In the genomic region with DNA sequence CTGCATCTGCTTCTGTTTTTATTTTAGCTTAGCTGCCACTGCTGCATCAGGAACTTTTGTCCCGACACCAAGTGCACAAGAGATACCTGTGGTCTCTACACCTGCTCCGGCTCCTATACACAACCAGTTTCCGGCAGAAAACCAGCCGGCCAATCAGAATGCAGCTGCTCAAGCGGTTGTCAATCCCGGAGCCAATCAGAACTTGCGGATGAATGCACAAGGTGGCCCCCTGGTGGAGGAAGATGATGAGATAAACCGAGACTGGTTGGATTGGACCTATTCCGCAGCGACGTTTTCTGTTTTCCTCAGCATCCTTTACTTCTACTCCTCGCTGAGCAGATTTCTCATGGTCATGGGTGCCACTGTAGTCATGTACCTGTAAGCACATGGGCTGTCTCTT, we compare ENCODE assay signal across 9 mouse cellular contexts. TPM values are rescaled to one million over a fixed set of nuclear protein-coding genes. Genes with fewer than 3 reads are reported as not detected.
DNase-seq lines count a peak whose midpoint lies in the region; ATAC-seq and TF ChIP-seq lines count a peak whose summit lies in the region.
"Had no signal": no experiment of that assay in that cellular context is flagged by ENCODE, and none has a peak within 500 bp of the region (broad histone marks: within the 10 kb centered on the region; RNA-seq: fewer than 3 reads in every experiment).

No protein-coding gene starts in this region.

- H3K27ac ChIP-seq in hindbrain, embryonic 11.5 days (ENCODE audit: low read depth, low read length) = no peak overlapping the region
- H3K27ac ChIP-seq in hindbrain, embryonic 14.5 days = no peak overlapping the region
- peak overlapping the region; percentile 25; the same call in 1 of the 2 replicates for H3K27ac ChIP-seq in heart, embryonic 12.5 days (ENCODE audit: poor library complexity, severe bottlenecking)
- no peak overlapping the region for H3K27ac ChIP-seq in liver, embryonic 14.5 days
- H3K27ac ChIP-seq: lung, embryonic 15.5 days had no signal

- no peak overlapping the region for H3K9ac ChIP-seq in hindbrain, embryonic 11.5 days (ENCODE audit: low read depth, low read length)
- no peak overlapping the region for H3K9ac ChIP-seq in hindbrain, embryonic 14.5 days
- no peak overlapping the region for H3K9ac ChIP-seq in heart, embryonic 12.5 days
- no peak overlapping the region for H3K9ac ChIP-seq in liver, embryonic 14.5 days (replicated peaks)
- H3K9ac ChIP-seq: lung, embryonic 15.5 days had no signal

- H3K27me3 ChIP-seq in hindbrain, embryonic 11.5 days (ENCODE audit: control insufficient read depth, insufficient read depth, low read length) = no peaks in the 10 kb centered on the region
- no peaks in the 10 kb centered on the region for H3K27me3 ChIP-seq in hindbrain, embryonic 14.5 days (ENCODE audit: control insufficient read depth, insufficient read depth, low read length)
- H3K27me3 ChIP-seq in heart, embryonic 12.5 days (replicated peaks) = no peaks in the 10 kb centered on the region
- H3K27me3 ChIP-seq in liver, embryonic 14.5 days (ENCODE audit: control insufficient read depth, insufficient read depth, low read length) = no peaks in the 10 kb centered on the region
- H3K27me3 ChIP-seq: lung, embryonic 15.5 days had no signal

- no peak overlapping the region for H3K4me2 ChIP-seq in hindbrain, embryonic 11.5 days (replicated peaks; ENCODE audit: low read depth, low read length)
- H3K4me2 ChIP-seq in hindbrain, embryonic 14.5 days (replicated peaks) = no peak overlapping the region
- no peak overlapping the region for H3K4me2 ChIP-seq in heart, embryonic 12.5 days
- no peak overlapping the region for H3K4me2 ChIP-seq in liver, embryonic 14.5 days (ENCODE audit: low read depth)
- H3K4me2 ChIP-seq: lung, embryonic 15.5 days had no signal

- whole genome bisulfite sequencing in hindbrain, embryonic 11.5 days = 84% methylated on average over 12 of the region's 12 CpGs
- 81% methylated on average over 12 of the region's 12 CpGs for WGBS in hindbrain, embryonic 14.5 days
- WGBS in heart, embryonic 12.5 days = 80% methylated on average over 12 of the region's 12 CpGs
- WGBS in liver, embryonic 14.5 days (ENCODE audit: insufficient replicate concordance) = 87% methylated on average over 12 of the region's 12 CpGs

- H3K4me3 ChIP-seq in hindbrain, embryonic 11.5 days (ENCODE audit: low read depth, low read length) = no peak overlapping the region
- no peak overlapping the region for H3K4me3 ChIP-seq in hindbrain, embryonic 14.5 days (replicated peaks; ENCODE audit: low read length)
- no peak overlapping the region for H3K4me3 ChIP-seq in heart, embryonic 12.5 days
- no peak overlapping the region for H3K4me3 ChIP-seq in liver, embryonic 14.5 days (ENCODE audit: insufficient read depth in 1 of 2, low read depth in 2 of 2, low read length in 2 of 2)
- H3K4me3 ChIP-seq: lung, embryonic 15.5 days had no signal

- H3K4me1 ChIP-seq in hindbrain, embryonic 11.5 days (replicated peaks; ENCODE audit: control insufficient read depth, insufficient read depth, low read length) = peaks cover 4% of the 10 kb centered on the region; the same call in 1 of the 2 replicates
- peaks cover 10% of the 10 kb centered on the region for H3K4me1 ChIP-seq in hindbrain, embryonic 14.5 days (replicated peaks; ENCODE audit: control insufficient read depth, insufficient read depth, low read length)
- peaks cover 23% of the 10 kb centered on the region for H3K4me1 ChIP-seq in heart, embryonic 12.5 days (replicated peaks)
- H3K4me1 ChIP-seq in liver, embryonic 14.5 days (replicated peaks; ENCODE audit: control insufficient read depth in 2 of 2, insufficient read depth in 2 of 2, low read length in 1 of 2) = peaks cover 7 to 8% of the 10 kb centered on the region in 2 experiments; a peak in 3 of 4 replicates

- no peaks in the 10 kb centered on the region for H3K9me3 ChIP-seq in hindbrain, embryonic 11.5 days (ENCODE audit: control insufficient read depth, low read length)
- no peaks in the 10 kb centered on the region for H3K9me3 ChIP-seq in hindbrain, embryonic 14.5 days (ENCODE audit: control insufficient read depth, low read length)
- H3K9me3 ChIP-seq in heart, embryonic 12.5 days (replicated peaks) = no peaks in the 10 kb centered on the region
- no peaks in the 10 kb centered on the region for H3K9me3 ChIP-seq in liver, embryonic 14.5 days (ENCODE audit: control insufficient read depth, low read length)
- H3K9me3 ChIP-seq: lung, embryonic 15.5 days had no signal

- H3K36me3 ChIP-seq in hindbrain, embryonic 11.5 days (ENCODE audit: control insufficient read depth, insufficient read depth, low read length) = peaks cover 19% of the 10 kb centered on the region
- peaks cover 71% of the 10 kb centered on the region for H3K36me3 ChIP-seq in hindbrain, embryonic 14.5 days (replicated peaks; ENCODE audit: control insufficient read depth, insufficient read depth)
- H3K36me3 ChIP-seq in heart, embryonic 12.5 days = peaks cover 70% of the 10 kb centered on the region
- H3K36me3 ChIP-seq in liver, embryonic 14.5 days (replicated peaks; ENCODE audit: control insufficient read depth, insufficient read depth, low read depth) = peaks cover 82% of the 10 kb centered on the region

- ATAC-seq in hindbrain, embryonic 11.5 days (ENCODE audit: low FRiP score) = no peak
- no peak for ATAC-seq in hindbrain, embryonic 14.5 days (ENCODE audit: low FRiP score)
- ATAC-seq in heart, embryonic 12.5 days (ENCODE audit: insufficient number of reproducible peaks, low FRiP score) = no peak
- ATAC-seq in liver, embryonic 14.5 days (ENCODE audit: insufficient read depth) = no peak

- no peak for TF ChIP-seq EP300 in liver, embryonic 14.5 days (IDR thresholded peaks at IDR 0.05; ENCODE audit: low read depth)

- TF ChIP-seq CTCF in liver, embryonic 14.5 days (IDR thresholded peaks at IDR 0.05; ENCODE audit: low read depth) = peak; percentile 71

- peak; percentile 54 for DNase-seq in hindbrain, embryonic 11.5 days (ENCODE audit: low spot score)
- DNase-seq in hindbrain, embryonic 14.5 days (ENCODE audit: low spot score) = no peak
- DNase-seq in thymus, postnatal 0 days (ENCODE audit: low spot score) = peak; percentile 36
- DNase-seq in thymus, postnatal 25 days = no peak
- peak; percentile 24 for DNase-seq in cerebellum, adult 9-11 months
- DNase-seq in liver, embryonic 14.5 days (ENCODE audit: low read depth in 3 of 3, low spot score in 3 of 3) = no peak
- DNase-seq in thymus, postnatal 36 days = peak; percentile 33 to 37

RNA-seq across cellular contexts. Expression of a gene that starts 5.9 kb away (rescaled TPM):
- 60.8 and 61.0 TPM in 2 replicates for polyA plus RNA-seq in hindbrain, embryonic 11.5 days (2014; fragmentation: Nextera tagmentation; extraction: Ambion mirVana)
- polyA plus RNA-seq in hindbrain, embryonic 14.5 days (2014; fragmentation: Nextera tagmentation; extraction: Ambion mirVana) = 66.6 and 79.8 TPM in 2 replicates
- polyA plus RNA-seq in thymus, postnatal 0 days (2015; fragmentation: Nextera tagmentation; extraction: Ambion mirVana) = 78.9 and 83.6 TPM in 2 replicates
- 73.1 and 74.9 TPM in 2 replicates for polyA plus RNA-seq in heart, embryonic 12.5 days (2016; fragmentation: Nextera tagmentation; extraction: Ambion mirVana)
- polyA plus RNA-seq in liver, embryonic 14.5 days (2012; rRNA removed) = 41.8 and 46.7 TPM in 2 replicates
- 83.2 and 86.5 TPM in 2 replicates for polyA plus RNA-seq in liver, embryonic 14.5 days (2014; fragmentation: Nextera tagmentation; extraction: Ambion mirVana)

RNA-seq across cellular contexts. Expression of a gene that starts 42.0 kb away (rescaled TPM):
- polyA plus RNA-seq in hindbrain, embryonic 11.5 days (2014; fragmentation: Nextera tagmentation; extraction: Ambion mirVana) = 0.23 TPM in 1 of 2 replicates, not detected in the other
- 0.22 and 0.31 TPM in 2 replicates for polyA plus RNA-seq in hindbrain, embryonic 14.5 days (2014; fragmentation: Nextera tagmentation; extraction: Ambion mirVana)
- 5.0 and 6.2 TPM in 2 replicates for polyA plus RNA-seq in thymus, postnatal 0 days (2015; fragmentation: Nextera tagmentation; extraction: Ambion mirVana)
- 0.08 and 0.19 TPM in 2 replicates for polyA plus RNA-seq in heart, embryonic 12.5 days (2016; fragmentation: Nextera tagmentation; extraction: Ambion mirVana)
- 0.10 and 0.22 TPM in 2 replicates for polyA plus RNA-seq in liver, embryonic 14.5 days (2012; rRNA removed)
- polyA plus RNA-seq in liver, embryonic 14.5 days (2014; fragmentation: Nextera tagmentation; extraction: Ambion mirVana) = 0.09 and 0.18 TPM in 2 replicates

Comparison
In these comparisons a context has a peak if more than half of its experiments do, and no peak if none do; other contexts are left out.
1. DNase-seq: peak in hindbrain, embryonic 11.5 days (single experiment), thymus, postnatal 0 days (single experiment), cerebellum, adult 9-11 months (single experiment) and thymus, postnatal 36 days (2 of 2); none in hindbrain, embryonic 14.5 days (single experiment), thymus, postnatal 25 days (single experiment) and liver, embryonic 14.5 days (0 of 3).